ENCODE assay signal across 9 mouse cellular contexts in genomic region chr11:94942282-94943023, GRCm38 (mm10). TPM values are rescaled to one million over a fixed set of nuclear protein-coding genes. Genes with fewer than 3 reads are reported as not detected.
A peak's percentile ranks its signal among the peaks of the same experiment; 100 is the strongest.
DNase-seq lines count a peak whose midpoint lies in the region; ATAC-seq and TF ChIP-seq lines count a peak whose summit lies in the region.
"Had no signal": no experiment of that assay in that cellular context is flagged by ENCODE, and none has a peak within 500 bp of the region (broad histone marks: within the 10 kb centered on the region; RNA-seq: fewer than 3 reads in every experiment).

No protein-coding gene starts in this region.

- no peaks in the 10 kb centered on the region for H3K36me3 ChIP-seq in heart, adult 2 months (ENCODE audit: control insufficient read depth, insufficient read depth, low read length)
- H3K36me3 ChIP-seq in heart, embryonic 15.5 days = no peaks in the 10 kb centered on the region
- no peaks in the 10 kb centered on the region for H3K36me3 ChIP-seq in liver, adult 2 months (ENCODE audit: control insufficient read depth, insufficient read depth, low read length)
- H3K36me3 ChIP-seq: midbrain, embryonic 12.5 days had no signal

- no peak overlapping the region for H3K9ac ChIP-seq in heart, adult 2 months (ENCODE audit: low read depth, low read length)
- 0 out of 2 replicates have a peak overlapping the region, but pooled peaks have one; percentile 15 for H3K9ac ChIP-seq in heart, embryonic 15.5 days
- H3K9ac ChIP-seq in liver, adult 2 months (ENCODE audit: low read depth, low read length) = no peak overlapping the region
- H3K9ac ChIP-seq: midbrain, embryonic 12.5 days had no signal

- intact Hi-C loops in heart, adult 2 months (cut with DNase I) = no loop called here

- H3K4me1 ChIP-seq in heart, adult 2 months (ENCODE audit: control insufficient read depth, insufficient read depth, low read length) = 0 out of 2 replicates have a peak, but pooled peaks cover 1% of the 10 kb centered on the region
- peaks cover 1% of the 10 kb centered on the region; the same call in 1 of the 2 replicates for H3K4me1 ChIP-seq in bone marrow macrophage, adult 2 months (ENCODE audit: control insufficient read depth, insufficient read depth, low read length)
- H3K4me1 ChIP-seq in heart, embryonic 15.5 days (replicated peaks) = peaks cover 23% of the 10 kb centered on the region
- H3K4me1 ChIP-seq in liver, adult 2 months (ENCODE audit: control insufficient read depth, insufficient read depth, low read length) = no peaks in the 10 kb centered on the region

- H3K9me3 ChIP-seq in heart, embryonic 15.5 days (replicated peaks) = no peaks in the 10 kb centered on the region
- H3K9me3 ChIP-seq: midbrain, embryonic 12.5 days had no signal

- ATAC-seq in heart, embryonic 15.5 days (replicated peaks; ENCODE audit: insufficient number of reproducible peaks, insufficient read depth, low FRiP score, low read depth) = no peak

- WGBS in heart, adult 2 months = 37% methylated on average over 13 of the region's 13 CpGs
- WGBS in heart, embryonic 15.5 days = 37% methylated on average over 13 of the region's 13 CpGs
- WGBS in liver, adult 2 months = 43% methylated on average over 13 of the region's 13 CpGs

- no peak overlapping the region for H3K4me3 ChIP-seq in heart, adult 2 months
- H3K4me3 ChIP-seq in bone marrow macrophage, adult 2 months (ENCODE audit: insufficient read depth, low read length) = no peak overlapping the region
- H3K4me3 ChIP-seq in heart, embryonic 15.5 days = no peak overlapping the region
- no peak overlapping the region for H3K4me3 ChIP-seq in liver, adult 2 months (ENCODE audit: insufficient read depth, low read depth, low read length)
- H3K4me3 ChIP-seq: midbrain, embryonic 12.5 days had no signal

- no peak for DNase-seq in heart, adult 2 months
- DNase-seq in heart, adult 9 months (ENCODE audit: low spot score in 2 of 2) = no peak
- DNase-seq in CD8-positive naive resting alpha-beta T cell, adult 2 months (ENCODE audit: low read depth in 2 of 2, low spot score in 2 of 2) = peak; percentile 41 to 53
- DNase-seq in liver, adult 2 months (ENCODE audit: extremely low read depth, low read depth, low spot score) = peak; percentile 18
- DNase-seq in spleen, postnatal 10 days (ENCODE audit: low spot score in 2 of 2) = peak; percentile 31 to 64
- no peak for DNase-seq in urinary bladder, adult 2 months (ENCODE audit: low spot score)

- TF ChIP-seq POLR2A in heart, adult 2 months (IDR thresholded peaks at IDR 0.05; ENCODE audit: insufficient read depth, low read depth, low read length) = no peak
- no peak for TF ChIP-seq POLR2A in bone marrow macrophage, adult 2 months (IDR thresholded peaks at IDR 0.05; ENCODE audit: borderline replicate concordance, low read depth, low read length)
- no peak for TF ChIP-seq POLR2A in liver, adult 2 months (IDR thresholded peaks at IDR 0.05; ENCODE audit: extremely low read depth, insufficient read depth, low read length)

- no peaks in the 10 kb centered on the region for H3K27me3 ChIP-seq in heart, adult 2 months (ENCODE audit: control insufficient read depth, insufficient read depth, low read length)
- peaks cover 62% of the 10 kb centered on the region for H3K27me3 ChIP-seq in heart, embryonic 15.5 days
- H3K27me3 ChIP-seq in liver, adult 2 months (ENCODE audit: control insufficient read depth, insufficient read depth, low read length) = no peaks in the 10 kb centered on the region

- no peaks in the 10 kb centered on the region for H3K79me2 ChIP-seq in heart, adult 2 months (replicated peaks; ENCODE audit: control insufficient read depth, insufficient read depth, low read length)
- no peaks in the 10 kb centered on the region for H3K79me2 ChIP-seq in liver, adult 2 months (ENCODE audit: control insufficient read depth, insufficient read depth, low read length)

- no peak overlapping the region for H3K4me2 ChIP-seq in heart, embryonic 15.5 days
- H3K4me2 ChIP-seq: midbrain, embryonic 12.5 days had no signal

- TF ChIP-seq EP300 in heart, adult 2 months (IDR thresholded peaks at IDR 0.05; ENCODE audit: insufficient read depth, low read depth, low read length) = no peak

- no peak overlapping the region for H3K27ac ChIP-seq in heart, adult 2 months
- H3K27ac ChIP-seq in bone marrow macrophage, adult 2 months (ENCODE audit: insufficient read depth, low read depth, low read length) = no peak overlapping the region
- H3K27ac ChIP-seq in heart, embryonic 15.5 days = peak overlapping the region; percentile 80
- no peak overlapping the region for H3K27ac ChIP-seq in liver, adult 2 months (replicated peaks; ENCODE audit: insufficient read depth, low read depth, low read length)
- H3K27ac ChIP-seq: midbrain, embryonic 12.5 days had no signal

- peak; percentile 79 for TF ChIP-seq CTCF in heart, adult 2 months (IDR thresholded peaks at IDR 0.05)
- TF ChIP-seq CTCF in bone marrow macrophage, adult 2 months (IDR thresholded peaks at IDR 0.05; ENCODE audit: low read depth, low read length) = peak; percentile 23; the same call in 1 of the 2 replicates
- TF ChIP-seq CTCF in liver, adult 2 months (IDR thresholded peaks at IDR 0.05; ENCODE audit: low read depth, low read length) = peak; percentile 64

RNA-seq across cellular contexts. Expression of gene Col1a1, which starts 6.4 kb away (rescaled TPM):
- 10 to 100 TPM; 51.1 to 82.4 TPM for total RNA-seq in heart, adult 2 months (2021)
- 48.7 and 67.7 TPM in 2 replicates for polyA plus RNA-seq in heart, adult 2 months (2012; rRNA removed)
- 15.8 and 18.5 TPM in 2 replicates for polyA plus RNA-seq in bone marrow macrophage, adult 2 months (2012; ENCODE audit: insufficient read depth, insufficient read length, missing spikeins)
- 825 and 1,122 TPM in 2 replicates for polyA plus RNA-seq in heart, embryonic 15.5 days (2015; fragmentation: Nextera tagmentation; extraction: Ambion mirVana)
- 1.6 and 3.3 TPM in 2 replicates for total RNA-seq in liver, adult 2 months (2014; rRNA removed)
- 2.3 TPM in 2 replicates for polyA plus RNA-seq in liver, adult 2 months (2012; rRNA removed)
- 953 and 1,532 TPM in 2 replicates for polyA plus RNA-seq in urinary bladder, adult 2 months (2012; rRNA removed)

RNA-seq across cellular contexts. Expression of gene Hils1, which starts 24.9 kb away (rescaled TPM):
- not detected for total RNA-seq in heart, adult 2 months (2021)
- 0.25 TPM in 1 of 2 replicates, not detected in the other for polyA plus RNA-seq in heart, adult 2 months (2012; rRNA removed)
- polyA plus RNA-seq in bone marrow macrophage, adult 2 months (2012; ENCODE audit: insufficient read depth, insufficient read length, missing spikeins) = not detected in 2 replicates
- polyA plus RNA-seq in heart, embryonic 15.5 days (2015; fragmentation: Nextera tagmentation; extraction: Ambion mirVana) = 0.15 and 0.22 TPM in 2 replicates
- total RNA-seq in liver, adult 2 months (2014; rRNA removed) = not detected in 2 replicates
- polyA plus RNA-seq in liver, adult 2 months (2012; rRNA removed) = 0.19 TPM in 1 of 2 replicates, not detected in the other
- 0.19 and 0.22 TPM in 2 replicates for polyA plus RNA-seq in urinary bladder, adult 2 months (2012; rRNA removed)
- polyA plus RNA-seq: midbrain, embryonic 12.5 days had no signal

RNA-seq across cellular contexts. Expression of gene Sgca, which starts 33.7 kb away (rescaled TPM):
- total RNA-seq in heart, adult 2 months (2021) = 100 to 1,000 TPM; 149 to 200 TPM
- 1,109 and 1,504 TPM in 2 replicates for polyA plus RNA-seq in heart, adult 2 months (2012; rRNA removed)
- polyA plus RNA-seq in bone marrow macrophage, adult 2 months (2012; ENCODE audit: insufficient read depth, insufficient read length, missing spikeins) = not detected in 2 replicates
- polyA plus RNA-seq in heart, embryonic 15.5 days (2015; fragmentation: Nextera tagmentation; extraction: Ambion mirVana) = 22.1 and 24.7 TPM in 2 replicates
- 0.09 TPM in 1 of 2 replicates, not detected in the other for total RNA-seq in liver, adult 2 months (2014; rRNA removed)
- polyA plus RNA-seq in liver, adult 2 months (2012; rRNA removed) = not detected in 2 replicates
- polyA plus RNA-seq in urinary bladder, adult 2 months (2012; rRNA removed) = 69.2 and 93.5 TPM in 2 replicates
- polyA plus RNA-seq: midbrain, embryonic 12.5 days had no signal

RNA-seq across cellular contexts. Expression of gene Ppp1r9b, which starts 48.4 kb away (rescaled TPM):
- 10 to 100 TPM; 49.3 to 52.0 TPM for total RNA-seq in heart, adult 2 months (2021)
- 22.3 and 23.8 TPM in 2 replicates for polyA plus RNA-seq in heart, adult 2 months (2012; rRNA removed)
- 166 and 176 TPM in 2 replicates for polyA plus RNA-seq in bone marrow macrophage, adult 2 months (2012; ENCODE audit: insufficient read depth, insufficient read length, missing spikeins)
- polyA plus RNA-seq in heart, embryonic 15.5 days (2015; fragmentation: Nextera tagmentation; extraction: Ambion mirVana) = 5.0 and 6.6 TPM in 2 replicates
- total RNA-seq in liver, adult 2 months (2014; rRNA removed) = 2.6 and 4.0 TPM in 2 replicates
- polyA plus RNA-seq in liver, adult 2 months (2012; rRNA removed) = 3.5 and 3.6 TPM in 2 replicates
- polyA plus RNA-seq in urinary bladder, adult 2 months (2012; rRNA removed) = 16.0 and 35.7 TPM in 2 replicates

Comparison
In these comparisons a context has a peak if more than half of its experiments do, and no peak if none do; other contexts are left out.
1. RNA of gene Col1a1, which starts 6.4 kb away (polyA plus RNA-seq): 953 to 1,532 TPM in urinary bladder, adult 2 months and 825 to 1,122 TPM in heart, embryonic 15.5 days; 48.7 to 67.7 TPM in heart, adult 2 months, 15.8 to 18.5 TPM in bone marrow macrophage, adult 2 months and 2.3 TPM in liver, adult 2 months; every median in the first group is over 10 times any median in the second.
2. DNase-seq: peak in CD8-positive naive resting alpha-beta T cell, adult 2 months (2 of 2), liver, adult 2 months (single experiment) and spleen, postnatal 10 days (2 of 2); none in heart, adult 2 months (0 of 2), heart, adult 9 months (0 of 2) and urinary bladder, adult 2 months (single experiment).
3. CTCF ChIP-seq: peak in every context shown above with its lines; median percentile 79 in heart, adult 2 months; 64 in liver, adult 2 months; 23 in bone marrow macrophage, adult 2 months.
4. RNA of gene Sgca, which starts 33.7 kb away (polyA plus RNA-seq): 1,109 to 1,504 TPM in heart, adult 2 months, 69.2 to 93.5 TPM in urinary bladder, adult 2 months and 22.1 to 24.7 TPM in heart, embryonic 15.5 days; not detected in bone marrow macrophage, adult 2 months and not detected in liver, adult 2 months; every median in the first group is over 10 times any median in the second.